Mouse (Mus musculus) heart, embryonic 15.5 days (tissue): ENCODE measurements around the gene Gins1. TPM values are rescaled to one million over a fixed set of nuclear protein-coding genes. Genes with fewer than 3 reads are reported as not detected.

Source experiments
- ATAC-seq: fragments of 200-750 bp; cut with Nextera tagmentation; replicated peaks from 2 replicates; pipeline ENCODE4 v1.8.0; 2017; ENCODE audit warnings: low read depth, moderate TSS enrichment; ENCODE audit not compliant: insufficient number of reproducible peaks, insufficient read depth, low FRiP score
- H3K27ac ChIP-seq: fragments of 300-500 bp; sonication (generic); 2 replicates; pipeline ENCODE4 v1.5.1; 2015; ENCODE audit warnings: mild to moderate bottlenecking, inconsistent platforms
- H3K27me3 ChIP-seq: fragments of 300-500 bp; sonication (generic); 2 replicates; pipeline ENCODE4 v1.6.1; 2015; ENCODE audit warnings: inconsistent platforms
- H3K36me3 ChIP-seq: fragments of 300-500 bp; sonication (generic); 2 replicates; pipeline ENCODE4 v1.6.1; 2015; ENCODE audit warnings: mild to moderate bottlenecking, inconsistent platforms
- H3K4me1 ChIP-seq: fragments of 300-500 bp; sonication (generic); replicated peaks from 2 replicates; pipeline ENCODE4 v1.6.1; 2015; ENCODE audit warnings: inconsistent platforms
- H3K4me2 ChIP-seq: fragments of 300-500 bp; sonication (generic); 2 replicates; pipeline ENCODE4 v1.6.1; 2015; ENCODE audit warnings: inconsistent platforms, mild to moderate bottlenecking, moderate library complexity
- H3K4me3 ChIP-seq: fragments of 300-500 bp; sonication (generic); 2 replicates; pipeline ENCODE4 v1.5.1; 2015; ENCODE audit warnings: mild to moderate bottlenecking, inconsistent platforms
- H3K9ac ChIP-seq: fragments of 300-500 bp; sonication (generic); 2 replicates; pipeline ENCODE4 v1.6.1; 2015; ENCODE audit warnings: mild to moderate bottlenecking, inconsistent platforms
- H3K9me3 ChIP-seq: fragments of 300-500 bp; sonication (generic); replicated peaks from 2 replicates; pipeline ENCODE4 v1.6.1; 2016; ENCODE audit warnings: inconsistent platforms
- WGBS: fragments of 180-500 bp; shearing (Covaris S2); methylation state at CpG from one replicate; pipeline ENCODE4 v1.1.7; 2015; ENCODE audit warnings: mixed read lengths; 5-methylcytosine and 5-hydroxymethylcytosine counted together
- polyA plus RNA-seq: library from polyadenylated mRNA; unstranded; fragments of >200 nt; fragmentation: Nextera tagmentation; extraction: Ambion mirVana; gene quantifications from 2 replicates; pipeline ENCODE4 v1.2.1, GENCODE M21; 2015

The Gins1 gene
- polyA plus RNA-seq, 1 experiment from 2014 or later, result 21.8 TPM

DNA sequence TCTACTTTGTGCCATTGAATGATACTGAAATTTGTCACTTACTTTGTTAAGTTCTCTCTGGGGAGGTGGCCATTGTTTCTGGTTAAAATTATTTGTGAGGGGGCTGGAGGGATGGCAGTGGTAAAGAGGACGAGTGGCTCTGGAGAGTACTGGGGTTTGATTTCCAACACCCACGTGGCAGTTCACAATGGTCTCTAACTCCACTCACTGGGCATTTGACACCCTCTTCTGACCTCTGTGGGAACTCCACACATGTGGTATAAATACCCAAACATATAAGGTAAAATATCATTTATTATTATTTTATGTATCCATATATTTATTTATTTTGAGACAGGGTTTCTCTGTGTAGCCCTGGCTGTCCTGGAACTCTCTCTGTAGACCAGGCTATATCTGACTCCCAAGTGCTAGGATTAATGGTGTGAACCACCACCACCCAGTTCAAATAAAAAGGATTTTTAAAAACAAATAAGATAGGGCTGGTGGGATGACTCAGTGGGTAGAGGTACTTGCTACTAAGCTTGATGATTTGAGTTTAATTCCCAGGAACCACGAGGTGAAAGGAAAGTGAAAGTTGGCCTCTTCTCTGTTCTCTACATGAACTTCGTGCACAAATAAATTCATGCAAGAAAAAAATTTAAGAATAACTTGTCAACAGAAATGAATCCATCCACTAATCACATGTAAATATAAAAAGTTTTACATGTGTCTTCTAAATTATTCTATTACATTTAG lies 9.7 kb downstream of the Gins1 start:
- no peak overlapping the region for H3K4me2 ChIP-seq
- peaks cover 4% of the 10 kb centered on the region; the same call in 1 of the 2 replicates for H3K4me1 ChIP-seq
- ATAC-seq, result no peak
- H3K27ac ChIP-seq, result no peak overlapping the region
- no peaks in the 10 kb centered on the region for H3K27me3 ChIP-seq
- H3K9me3 ChIP-seq, result no peaks in the 10 kb centered on the region
- no peak overlapping the region for H3K4me3 ChIP-seq
- WGBS, result 76% methylated on average over 4 of the region's 4 CpGs
- peaks cover 11% of the 10 kb centered on the region; the same call in 1 of the 2 replicates for H3K36me3 ChIP-seq
- no peak overlapping the region for H3K9ac ChIP-seq

DNA sequence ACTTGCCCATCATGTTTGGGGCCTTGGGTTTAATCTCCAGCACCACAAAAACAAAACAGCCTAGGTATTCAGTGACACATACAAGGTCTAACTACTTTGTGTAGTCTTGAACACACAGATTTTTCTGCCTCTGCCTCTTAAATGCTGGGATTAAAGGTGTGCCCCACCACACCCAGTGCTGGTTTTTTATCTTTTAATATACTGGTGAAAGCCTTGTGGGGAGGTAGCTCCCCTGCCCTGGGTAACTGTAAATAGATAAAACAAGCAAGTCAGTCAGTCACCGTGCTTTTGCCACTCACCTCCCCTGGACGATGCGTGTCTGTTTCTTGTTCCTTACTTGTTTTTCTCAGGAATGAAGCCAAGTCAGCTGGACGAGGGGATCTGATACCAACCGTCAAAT lies 10.6 kb downstream of the Gins1 start:
- 65% methylated on average over 5 of the region's 5 CpGs for WGBS
- no peak overlapping the region for H3K27ac ChIP-seq
- no peak overlapping the region for H3K9ac ChIP-seq
- no peaks in the 10 kb centered on the region for H3K27me3 ChIP-seq
- no peaks in the 10 kb centered on the region for H3K4me1 ChIP-seq
- H3K4me3 ChIP-seq, result no peak overlapping the region
- H3K4me2 ChIP-seq, result no peak overlapping the region
- ATAC-seq, result no peak
- H3K9me3 ChIP-seq, result no peaks in the 10 kb centered on the region
- H3K36me3 ChIP-seq, result peaks cover 11% of the 10 kb centered on the region; the same call in 1 of the 2 replicates

DNA sequence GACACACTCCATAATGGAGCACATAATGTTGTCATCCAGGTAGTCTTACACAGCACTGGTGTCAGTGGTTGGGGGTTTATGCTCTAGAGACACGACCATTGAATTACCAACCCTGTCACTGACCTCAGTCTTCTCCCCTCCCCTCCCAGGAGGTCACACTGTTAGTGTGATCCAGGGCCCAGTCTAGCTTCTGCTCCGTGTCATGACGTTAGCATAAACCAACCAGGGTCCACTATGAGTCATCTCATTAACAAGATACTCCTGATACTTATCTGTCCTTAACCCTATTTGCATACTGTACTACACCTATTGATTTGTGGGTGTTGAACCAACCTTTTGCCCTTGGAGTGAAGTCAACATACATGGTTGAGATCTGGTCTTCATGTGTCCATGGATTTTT lies 13.5 kb downstream of the Gins1 start:
- Histone ChIP-seq H3K27ac (no peak overlapping the region), H3K4me2 (no peak overlapping the region), H3K4me1 (0 out of 2 replicates have a peak, but pooled peaks cover 2% of the 10 kb centered on the region), H3K36me3 (peaks cover 11% of the 10 kb centered on the region; the same call in 1 of the 2 replicates), H3K9me3 (no peaks in the 10 kb centered on the region), H3K4me3 (no peak overlapping the region), H3K9ac (no peak overlapping the region), H3K27me3 (no peaks in the 10 kb centered on the region)
- 88% methylated on average over 3 of the region's 3 CpGs for WGBS
- no peak for ATAC-seq

DNA sequence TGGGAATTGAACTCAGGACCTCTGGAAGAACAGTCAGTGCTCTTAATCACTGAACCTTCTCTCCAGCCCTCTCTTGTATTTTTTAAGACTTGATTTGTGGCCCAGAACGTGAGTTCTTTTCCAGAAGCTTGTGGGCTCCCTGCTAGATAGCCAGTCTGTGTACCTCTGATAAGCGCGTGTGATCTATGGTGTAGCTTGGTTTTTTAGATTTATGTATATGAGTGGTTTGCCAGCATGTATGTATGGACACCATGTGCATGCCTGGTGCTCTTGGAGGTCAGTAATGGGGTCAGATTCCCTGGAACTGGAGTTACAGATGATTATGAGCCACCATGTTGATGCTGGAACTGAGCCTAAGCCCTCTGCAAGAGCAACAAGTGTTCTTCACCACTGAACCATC lies 15.3 kb downstream of the Gins1 start:
- Histone ChIP-seq H3K4me3 (no peak overlapping the region), H3K36me3 (peaks cover 11% of the 10 kb centered on the region; the same call in 1 of the 2 replicates), H3K4me2 (no peak overlapping the region), H3K9me3 (no peaks in the 10 kb centered on the region), H3K27ac (no peak overlapping the region), H3K27me3 (no peaks in the 10 kb centered on the region), H3K4me1 (0 out of 2 replicates have a peak, but pooled peaks cover 2% of the 10 kb centered on the region), H3K9ac (no peak overlapping the region)
- WGBS, result 85% methylated on average over 3 of the region's 3 CpGs
- ATAC-seq, result no peak

DNA sequence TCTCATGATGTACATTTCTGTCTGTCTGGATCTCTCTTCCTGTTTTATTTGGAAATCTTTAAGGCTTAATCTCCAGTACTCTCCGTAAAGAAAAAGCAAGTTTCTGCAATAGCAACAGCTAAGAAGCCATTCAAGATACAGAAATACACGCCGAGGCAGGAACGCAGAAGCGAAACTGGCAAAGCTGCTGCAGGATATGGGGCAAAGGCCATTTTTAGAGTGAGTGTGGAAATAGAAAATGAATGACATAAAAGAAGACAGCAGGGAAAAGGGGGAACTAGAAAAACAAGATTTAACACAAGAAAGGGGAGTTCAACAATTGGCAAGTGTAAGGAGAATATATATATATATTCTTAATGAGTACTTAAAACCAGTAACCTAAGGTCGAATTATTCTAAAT lies 16.5 kb downstream of the Gins1 start:
- 68% methylated on average over 6 of the region's 6 CpGs for WGBS

DNA sequence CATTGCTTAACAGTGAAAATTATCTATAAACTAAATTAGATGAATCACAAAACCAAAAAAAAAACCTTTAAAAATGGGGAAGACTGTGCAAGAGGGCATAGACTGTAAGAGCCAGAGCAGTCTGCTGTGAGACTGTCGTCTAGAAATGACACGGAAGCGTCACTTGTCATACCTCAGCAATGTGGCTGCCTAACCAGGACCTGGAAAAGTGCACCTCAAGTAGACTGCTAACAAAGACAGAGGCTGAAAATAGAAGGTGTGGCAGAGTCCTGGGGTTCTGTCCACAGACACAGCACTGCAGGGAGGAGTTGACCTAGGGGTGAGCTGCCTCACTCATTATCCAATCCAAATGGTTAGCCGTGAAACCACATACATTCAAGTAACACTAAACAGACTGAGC lies 17.0 kb downstream of the Gins1 start:
- H3K36me3 ChIP-seq, result peaks cover 13% of the 10 kb centered on the region; the same call in 1 of the 2 replicates
- 47% methylated on average over 4 of the region's 4 CpGs for WGBS

More for the DNA sequence above, 16.5 kb downstream of the Gins1 start:
- Histone ChIP-seq H3K36me3 (peaks cover 12% of the 10 kb centered on the region; the same call in 1 of the 2 replicates), H3K27ac (peak overlapping the region; percentile 16; the same call in 1 of the 2 replicates), H3K4me1 (0 out of 2 replicates have a peak, but pooled peaks cover 2% of the 10 kb centered on the region), H3K9ac (no peak overlapping the region), H3K9me3 (no peaks in the 10 kb centered on the region), H3K4me2 (no peak overlapping the region), H3K4me3 (no peak overlapping the region), H3K27me3 (no peaks in the 10 kb centered on the region)
- no peak for ATAC-seq

DNA sequence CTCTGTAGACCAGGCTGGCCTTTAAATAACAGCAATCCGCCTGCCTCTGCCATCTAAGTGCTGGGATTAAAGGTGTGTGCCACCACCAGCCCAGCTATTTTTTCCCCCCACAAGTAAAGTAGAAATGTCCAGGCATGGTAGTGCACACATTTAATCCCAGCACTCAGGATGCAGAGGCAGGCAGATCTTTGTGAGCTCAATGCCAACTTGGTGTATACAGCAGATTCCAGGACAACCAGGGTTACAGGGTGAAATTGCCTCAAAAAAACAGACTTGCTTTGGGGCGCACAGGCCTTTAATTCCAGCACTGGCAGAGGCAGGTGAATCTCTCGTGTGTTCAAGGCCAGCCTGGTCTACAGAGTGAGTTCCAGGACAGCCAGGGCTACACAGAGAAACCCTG lies 17.8 kb downstream of the Gins1 start:
- H3K4me3 ChIP-seq, result no peak overlapping the region
- H3K36me3 ChIP-seq, result peaks cover 15% of the 10 kb centered on the region; the same call in 1 of the 2 replicates
- H3K4me1 ChIP-seq, result 0 out of 2 replicates have a peak, but pooled peaks cover 2% of the 10 kb centered on the region
- ATAC-seq, result no peak
- H3K27me3 ChIP-seq, result no peaks in the 10 kb centered on the region
- H3K4me2 ChIP-seq, result no peak overlapping the region
- no peaks in the 10 kb centered on the region for H3K9me3 ChIP-seq
- H3K27ac ChIP-seq, result no peak overlapping the region
- WGBS, result 83% methylated on average over 3 of the region's 3 CpGs
- H3K9ac ChIP-seq, result no peak overlapping the region

More for the DNA sequence above, 17.0 kb downstream of the Gins1 start:
- Histone ChIP-seq H3K4me1 (0 out of 2 replicates have a peak, but pooled peaks cover 2% of the 10 kb centered on the region), H3K4me3 (no peak overlapping the region), H3K9me3 (no peaks in the 10 kb centered on the region), H3K27me3 (no peaks in the 10 kb centered on the region), H3K4me2 (no peak overlapping the region), H3K9ac (no peak overlapping the region), H3K27ac (no peak overlapping the region; the same call in 1 of the 2 replicates)
- ATAC-seq, result peak; percentile 50; the same call in 1 of the 2 replicates

DNA sequence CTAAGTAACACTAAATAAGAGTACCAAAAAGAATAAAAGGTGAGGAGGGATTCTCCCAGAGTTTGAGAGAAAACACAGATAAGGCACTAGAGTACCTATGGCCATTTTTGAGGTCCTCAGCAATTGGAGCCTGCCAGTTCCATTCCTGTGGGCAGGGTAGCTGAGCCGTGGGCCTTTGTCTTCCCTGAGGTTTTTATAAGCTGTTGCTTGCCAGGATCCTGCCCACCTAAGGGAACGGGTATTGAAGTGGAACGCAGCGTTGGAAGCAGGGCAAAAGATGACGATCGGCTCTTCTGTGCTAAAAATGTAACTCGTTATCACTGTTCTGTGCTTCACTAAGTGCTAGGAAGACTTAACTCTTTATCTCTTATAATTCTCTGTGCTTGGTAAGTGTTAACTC lies 18.3 kb downstream of the Gins1 start:
- H3K9me3 ChIP-seq, result no peaks in the 10 kb centered on the region
- no peak overlapping the region for H3K4me2 ChIP-seq
- H3K4me1 ChIP-seq, result 0 out of 2 replicates have a peak, but pooled peaks cover 2% of the 10 kb centered on the region
- ATAC-seq, result no peak
- no peak overlapping the region for H3K4me3 ChIP-seq
- H3K9ac ChIP-seq, result no peak overlapping the region
- H3K36me3 ChIP-seq, result peaks cover 12% of the 10 kb centered on the region; the same call in 1 of the 2 replicates
- WGBS, result 44% methylated on average over 7 of the region's 7 CpGs
- H3K27me3 ChIP-seq, result no peaks in the 10 kb centered on the region
- H3K27ac ChIP-seq, result no peak overlapping the region

DNA sequence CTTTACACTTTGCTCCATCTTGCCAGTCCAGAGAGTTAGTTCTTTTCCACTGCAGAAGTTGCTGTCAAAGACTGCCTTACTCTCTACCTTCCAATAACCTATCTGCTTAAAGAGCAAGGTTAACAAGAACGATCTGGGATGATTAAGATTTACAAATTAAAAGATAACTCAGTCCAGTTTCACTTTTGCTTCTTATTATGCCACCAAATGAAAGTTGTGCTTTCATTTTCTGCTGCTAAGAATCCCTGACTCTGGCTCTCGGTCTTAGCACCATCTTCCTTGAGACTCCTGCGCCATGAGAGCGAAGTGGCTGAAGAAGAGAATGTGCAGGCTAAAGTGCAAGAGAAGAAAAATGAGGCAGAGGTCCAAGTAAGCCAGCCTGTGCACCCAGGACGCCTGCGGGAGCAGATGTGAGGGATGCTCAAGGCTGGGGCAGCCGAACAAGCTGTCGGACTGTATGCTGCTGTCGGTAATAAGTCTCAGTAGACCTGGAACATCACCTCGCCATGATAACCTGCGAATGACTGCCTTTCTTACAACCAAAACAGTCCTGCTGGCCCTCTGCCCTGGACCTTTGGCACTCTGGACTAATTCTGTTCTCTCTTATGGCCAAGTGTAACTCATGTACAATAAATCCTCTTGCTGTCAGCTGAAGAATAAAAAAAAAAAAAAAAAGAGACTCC lies 22.0 kb downstream of the Gins1 start:
- Histone ChIP-seq H3K9ac (no peak overlapping the region), H3K36me3 (0 out of 2 replicates have a peak, but pooled peaks cover 8% of the 10 kb centered on the region), H3K9me3 (no peaks in the 10 kb centered on the region), H3K4me1 (0 out of 2 replicates have a peak, but pooled peaks cover under 1% of the 10 kb centered on the region), H3K27ac (no peak overlapping the region), H3K4me3 (no peak overlapping the region), H3K27me3 (no peaks in the 10 kb centered on the region), H3K4me2 (no peak overlapping the region)
- 90% methylated on average over 11 of the region's 11 CpGs for WGBS
- ATAC-seq, result no peak

DNA sequence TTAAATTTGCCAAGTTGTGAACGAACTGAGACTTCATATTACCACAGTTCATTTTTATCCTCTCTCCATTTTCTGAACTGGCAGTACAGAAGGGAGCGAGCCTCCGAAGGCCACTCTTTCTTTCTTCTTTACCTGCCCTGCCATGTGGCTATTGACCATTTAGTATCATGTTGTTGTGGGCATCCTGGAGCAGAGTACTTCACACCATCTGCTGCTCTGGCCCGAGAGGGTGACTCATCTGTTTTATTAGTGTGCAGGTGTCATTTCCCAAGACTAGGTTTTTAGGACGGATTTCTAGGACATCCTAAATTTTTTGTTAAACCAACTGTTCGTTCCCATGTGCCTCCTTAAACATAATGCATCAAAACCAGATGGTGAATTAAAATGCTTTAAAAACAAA lies 24.0 kb downstream of the Gins1 start:
- no peak overlapping the region for H3K4me2 ChIP-seq
- H3K4me3 ChIP-seq, result no peak overlapping the region
- no peak overlapping the region for H3K9ac ChIP-seq
- no peaks in the 10 kb centered on the region for H3K27me3 ChIP-seq
- H3K36me3 ChIP-seq, result 0 out of 2 replicates have a peak, but pooled peaks cover 8% of the 10 kb centered on the region
- no peak overlapping the region for H3K27ac ChIP-seq
- no peaks in the 10 kb centered on the region for H3K9me3 ChIP-seq
- ATAC-seq, result no peak
- no peaks in the 10 kb centered on the region for H3K4me1 ChIP-seq
- 87% methylated on average over 6 of the region's 6 CpGs for WGBS

DNA sequence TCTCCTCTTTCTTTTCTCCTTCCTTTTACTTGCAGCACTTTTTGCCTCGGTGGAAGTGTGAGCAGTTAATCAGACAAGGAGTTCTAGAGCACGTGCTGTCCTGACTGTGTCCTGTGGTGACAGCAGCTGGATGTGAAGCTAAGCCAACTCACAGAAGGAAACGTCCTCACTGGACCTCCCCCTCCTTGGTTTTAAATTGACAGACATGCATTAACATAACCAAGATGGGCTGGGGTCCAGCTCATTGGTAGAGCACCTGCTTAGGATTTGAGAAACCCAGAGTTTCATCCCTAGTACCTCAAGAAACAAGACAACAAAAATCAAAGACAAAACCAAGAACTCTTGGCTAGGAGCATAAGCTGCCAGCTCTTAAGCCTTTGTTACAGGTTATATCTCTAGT lies 25.6 kb downstream of the Gins1 start:
- no peaks in the 10 kb centered on the region for H3K4me1 ChIP-seq
- 0 out of 2 replicates have a peak, but pooled peaks cover 8% of the 10 kb centered on the region for H3K36me3 ChIP-seq
- no peaks in the 10 kb centered on the region for H3K9me3 ChIP-seq
- 49% methylated on average over 3 of the region's 3 CpGs for WGBS
- no peak overlapping the region for H3K4me2 ChIP-seq
- H3K27ac ChIP-seq, result no peak overlapping the region
- no peak overlapping the region for H3K9ac ChIP-seq
- H3K27me3 ChIP-seq, result no peaks in the 10 kb centered on the region
- no peak for ATAC-seq
- H3K4me3 ChIP-seq, result no peak overlapping the region
